Mouse (Mus musculus) hindbrain, embryonic 15.5 days (tissue): ENCODE measurements around the gene Rere. TPM values are rescaled to one million over a fixed set of nuclear protein-coding genes. Genes with fewer than 3 reads are reported as not detected.

Experiments used
- ATAC-seq: fragments of 200-750 bp; cut with Nextera tagmentation; 2 replicates; pipeline ENCODE4 v1.8.0; 2017; ENCODE audit warnings: low read depth, moderate number of reproducible peaks, moderate TSS enrichment; ENCODE audit not compliant: low FRiP score
- H3K27ac ChIP-seq: fragments of 300-500 bp; sonication (generic); replicated peaks from 2 replicates; pipeline ENCODE4 v1.5.1; 2015; ENCODE audit warnings: mild to moderate bottlenecking, inconsistent platforms
- H3K27me3 ChIP-seq: fragments of 300-500 bp; sonication (generic); 2 replicates; pipeline ENCODE4 v1.6.1; 2015; ENCODE audit warnings: control low read depth, inconsistent platforms
- H3K36me3 ChIP-seq: fragments of 300-500 bp; sonication (generic); 2 replicates; pipeline ENCODE4 v1.6.1; 2015; ENCODE audit warnings: control low read depth, inconsistent platforms
- H3K4me1 ChIP-seq: fragments of 300-500 bp; sonication (generic); replicated peaks from 2 replicates; pipeline ENCODE4 v1.6.1; 2015; ENCODE audit warnings: control low read depth, inconsistent platforms
- H3K4me2 ChIP-seq: fragments of 300-500 bp; sonication (generic); 2 replicates; pipeline ENCODE4 v1.6.1; 2015; ENCODE audit warnings: moderate library complexity, mild to moderate bottlenecking, inconsistent platforms
- H3K4me3 ChIP-seq: fragments of 300-500 bp; sonication (generic); 2 replicates; pipeline ENCODE4 v1.5.1; 2015; ENCODE audit warnings: mild to moderate bottlenecking, inconsistent platforms
- H3K9ac ChIP-seq: fragments of 300-500 bp; sonication (generic); 2 replicates; pipeline ENCODE4 v1.6.1; 2015; ENCODE audit warnings: inconsistent platforms
- H3K9me3 ChIP-seq: fragments of 300-500 bp; sonication (generic); 2 replicates; pipeline ENCODE4 v1.6.1; 2016; ENCODE audit warnings: control low read depth, inconsistent platforms
- WGBS: fragments of 180-500 bp; shearing (Covaris S2); methylation state at CpG from one replicate; pipeline ENCODE4 v1.1.7; 2015; 5-methylcytosine and 5-hydroxymethylcytosine counted together
- polyA plus RNA-seq: library from polyadenylated mRNA; unstranded; fragments of >200 nt; fragmentation: Nextera tagmentation; extraction: Ambion mirVana; gene quantifications from 2 replicates; pipeline ENCODE4 v1.2.1, GENCODE M21; 2015

Rere gene
- polyA plus RNA-seq, 1 experiment from 2014 or later, result 32.5 TPM

DNA sequence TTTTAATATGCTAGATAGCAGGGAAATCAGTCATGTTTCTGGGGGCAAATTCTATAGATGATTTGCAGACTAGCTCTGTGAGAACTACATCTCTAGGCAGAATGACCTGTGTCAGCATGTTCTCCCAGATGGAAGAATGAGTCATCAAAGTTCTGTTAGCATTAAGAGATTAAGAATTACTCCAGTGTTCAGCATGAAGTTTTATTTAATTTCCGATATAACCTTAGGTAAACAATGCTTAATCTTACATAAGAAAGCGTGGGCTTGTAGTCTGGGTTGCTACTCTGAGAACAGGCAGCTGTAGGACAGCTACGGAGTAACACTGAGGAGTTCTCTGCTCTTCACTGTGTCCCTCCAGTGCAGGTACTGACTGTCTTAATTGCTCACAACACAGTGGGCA lies 294.9 kb downstream of the Rere start:
- H3K9me3 ChIP-seq, result no peaks in the 10 kb centered on the region
- no peaks in the 10 kb centered on the region for H3K27me3 ChIP-seq
- ATAC-seq, result no peak
- no peaks in the 10 kb centered on the region for H3K36me3 ChIP-seq
- no peak overlapping the region for H3K9ac ChIP-seq
- H3K4me2 ChIP-seq, result no peak overlapping the region
- 87% methylated on average over 3 of the region's 3 CpGs for WGBS
- H3K4me1 ChIP-seq, result peaks cover 29% of the 10 kb centered on the region
- no peak overlapping the region for H3K27ac ChIP-seq
- no peak overlapping the region for H3K4me3 ChIP-seq

DNA sequence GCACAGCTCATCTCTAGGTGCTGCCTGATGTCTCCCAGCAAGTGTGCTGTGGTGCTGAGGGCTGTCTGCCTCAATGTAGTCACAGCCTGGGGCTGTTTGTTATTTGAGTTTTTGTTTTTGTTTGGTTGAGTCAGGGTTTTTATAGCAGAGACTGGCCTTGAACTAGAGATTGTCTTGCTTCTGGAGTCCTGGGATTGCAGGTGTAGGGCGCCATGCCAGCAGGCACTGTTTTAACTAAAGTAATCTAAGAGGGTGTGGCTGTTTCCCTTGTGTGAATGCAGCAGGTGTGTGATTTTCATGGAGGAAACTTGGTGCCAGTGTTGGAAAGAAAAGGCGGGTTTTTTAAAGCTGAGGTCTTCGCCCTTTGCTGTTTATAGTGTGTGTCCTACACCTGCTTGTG lies 296.6 kb downstream of the Rere start:
- 94% methylated on average over 3 of the region's 3 CpGs for WGBS
- H3K9ac ChIP-seq, result no peak overlapping the region
- ATAC-seq, result no peak

DNA sequence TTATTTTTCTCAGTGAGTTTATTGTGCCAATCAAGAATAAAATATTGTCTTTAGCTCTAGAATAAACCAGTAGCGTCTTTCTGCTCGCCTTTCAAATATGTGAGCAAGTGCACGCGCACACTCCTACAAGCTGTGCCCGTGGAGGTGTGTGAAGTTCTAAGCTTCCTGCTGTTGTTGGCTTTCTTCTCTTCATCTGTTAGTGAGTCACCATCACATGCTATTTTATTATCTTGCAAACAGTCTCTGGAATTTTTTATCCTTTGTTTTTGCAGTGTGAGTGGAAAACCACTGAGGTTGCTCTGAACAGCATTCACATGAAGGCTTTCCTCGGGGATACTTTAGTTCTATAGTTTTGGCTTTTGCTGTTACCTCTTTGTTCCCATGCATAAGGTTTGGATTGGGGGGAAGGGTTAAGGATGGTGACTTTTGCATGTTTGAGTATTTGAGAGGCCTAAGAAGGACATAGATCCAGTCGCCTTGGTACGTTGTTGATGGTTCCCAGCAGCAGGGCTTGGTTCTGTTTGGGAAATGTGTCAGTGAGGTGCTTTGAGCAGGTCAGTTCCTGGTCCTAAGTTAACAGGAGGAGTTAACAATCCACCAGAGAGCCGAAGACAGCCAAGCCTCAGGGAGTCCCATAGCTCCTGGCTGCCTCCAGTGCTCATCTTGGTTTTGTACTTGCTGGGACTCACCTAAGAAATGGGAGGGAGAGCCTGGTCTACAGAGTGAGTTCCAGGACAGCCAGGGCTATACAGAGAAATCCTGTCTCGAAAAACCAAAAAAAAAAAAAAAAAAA lies 300.7 kb downstream of the Rere start:
- H3K27me3 ChIP-seq, result no peaks in the 10 kb centered on the region
- no peak overlapping the region for H3K9ac ChIP-seq
- H3K36me3 ChIP-seq, result no peaks in the 10 kb centered on the region
- peak overlapping the region; percentile 75 for H3K27ac ChIP-seq
- no peaks in the 10 kb centered on the region for H3K9me3 ChIP-seq
- 69% methylated on average over 10 of the region's 10 CpGs for WGBS
- no peak for ATAC-seq
- H3K4me3 ChIP-seq, result no peak overlapping the region
- H3K4me1 ChIP-seq, result peaks cover 46% of the 10 kb centered on the region
- H3K4me2 ChIP-seq, result no peak overlapping the region

More for the DNA sequence above, 296.6 kb downstream of the Rere start:
- Histone ChIP-seq H3K36me3 (no peaks in the 10 kb centered on the region), H3K4me3 (no peak overlapping the region), H3K4me2 (no peak overlapping the region), H3K4me1 (peaks cover 35% of the 10 kb centered on the region), H3K9me3 (no peaks in the 10 kb centered on the region), H3K27me3 (no peaks in the 10 kb centered on the region), H3K27ac (no peak overlapping the region)

DNA sequence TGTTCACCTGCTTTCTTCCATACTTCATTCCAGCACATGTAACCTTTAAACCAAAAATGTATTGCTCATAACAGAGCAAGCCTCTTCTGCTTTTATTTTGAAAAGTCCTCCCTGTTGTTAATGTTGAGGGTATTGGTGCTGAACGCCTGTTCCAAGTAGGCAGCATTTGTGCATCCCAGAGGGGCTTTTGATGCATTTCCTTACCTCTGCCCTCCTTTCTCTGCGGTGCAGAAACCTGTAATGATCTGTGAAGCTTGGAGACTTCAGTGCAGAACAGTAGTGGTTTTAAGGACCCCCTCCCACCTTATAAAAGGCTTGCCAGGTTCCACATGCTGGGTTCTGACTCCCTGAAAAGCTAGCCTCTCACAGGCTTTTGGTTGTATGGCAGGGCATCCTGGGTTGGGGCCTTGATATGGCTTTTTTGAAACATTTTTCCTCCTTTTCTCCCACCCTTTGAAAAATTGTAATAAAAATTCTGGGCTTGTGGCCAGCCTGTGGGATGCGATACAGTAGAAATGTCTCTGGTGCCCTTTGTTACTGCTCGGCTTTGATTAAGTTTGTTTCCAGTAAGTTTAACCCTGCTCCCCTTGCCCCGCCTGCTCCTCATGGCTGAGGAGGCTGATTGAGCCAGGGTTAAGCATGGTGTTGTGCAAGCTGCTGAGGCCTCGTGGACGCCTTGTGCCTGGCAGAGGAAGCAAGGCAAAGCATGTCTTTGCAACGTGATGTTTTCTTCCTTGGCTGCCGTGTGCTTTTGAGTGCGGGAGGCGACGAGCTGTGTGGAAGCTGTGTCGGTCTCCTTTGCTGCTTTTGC lies 301.7 kb downstream of the Rere start:
- WGBS, result 23% methylated on average over 13 of the region's 13 CpGs
- ATAC-seq, result peak; percentile 63; the same call in 1 of the 2 replicates
- peaks cover 56% of the 10 kb centered on the region for H3K4me1 ChIP-seq
- no peaks in the 10 kb centered on the region for H3K36me3 ChIP-seq
- H3K27ac ChIP-seq, result peak overlapping the region; percentile 75
- peak overlapping the region; percentile 6; the same call in 1 of the 2 replicates for H3K4me2 ChIP-seq
- no peak overlapping the region for H3K4me3 ChIP-seq
- H3K9ac ChIP-seq, result no peak overlapping the region
- H3K27me3 ChIP-seq, result no peaks in the 10 kb centered on the region
- no peaks in the 10 kb centered on the region for H3K9me3 ChIP-seq

DNA sequence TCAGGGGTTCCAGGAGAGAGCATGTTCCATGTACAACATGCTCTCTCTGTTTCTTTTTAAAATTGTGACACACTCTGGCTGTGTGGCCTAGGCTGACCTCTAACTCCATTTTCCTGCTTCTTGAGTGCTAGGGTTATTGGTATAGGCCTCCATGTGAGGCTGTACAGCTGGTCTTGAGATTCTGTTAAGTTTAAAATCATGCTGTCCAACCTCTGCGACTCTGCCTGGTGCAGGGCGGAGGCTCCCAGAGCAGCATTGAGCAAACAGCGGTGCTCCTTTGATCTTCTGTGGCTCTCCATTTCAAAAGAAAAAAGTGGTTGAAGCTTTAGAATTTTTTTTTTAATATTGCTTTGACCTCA lies 302.3 kb downstream of the Rere start:
- H3K9ac ChIP-seq, result peak overlapping the region; percentile 17; the same call in 1 of the 2 replicates
- H3K27me3 ChIP-seq, result no peaks in the 10 kb centered on the region
- WGBS, result 53% methylated on average over 3 of the region's 3 CpGs
- peak overlapping the region; percentile 75 for H3K27ac ChIP-seq
- 0 out of 2 replicates have a peak, but pooled peaks have one; percentile 28 for ATAC-seq
- H3K4me3 ChIP-seq, result no peak overlapping the region
- H3K4me1 ChIP-seq, result peaks cover 58% of the 10 kb centered on the region
- peak overlapping the region; percentile 6; the same call in 1 of the 2 replicates for H3K4me2 ChIP-seq
- H3K36me3 ChIP-seq, result no peaks in the 10 kb centered on the region
- H3K9me3 ChIP-seq, result no peaks in the 10 kb centered on the region

DNA sequence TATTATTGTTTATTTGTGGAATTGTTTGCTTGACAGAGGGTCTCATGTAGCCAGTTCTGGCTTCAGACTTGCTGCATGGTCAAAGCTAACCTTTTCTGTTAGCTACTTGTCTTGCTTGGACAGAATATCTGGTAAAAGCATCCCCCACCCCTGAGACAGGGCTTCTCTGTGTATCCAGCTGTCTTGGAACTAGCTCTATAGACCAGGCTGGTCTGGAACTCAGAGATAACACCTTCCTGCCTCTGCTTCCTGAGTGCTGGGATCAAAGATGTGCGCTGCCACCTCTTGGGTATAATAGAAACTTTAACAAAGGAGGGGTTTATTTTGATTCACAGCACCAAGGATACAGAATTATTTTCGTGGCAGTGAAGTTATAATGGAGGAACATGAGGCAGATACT lies 304.4 kb downstream of the Rere start:
- Histone ChIP-seq H3K4me1 (peaks cover 69% of the 10 kb centered on the region), H3K9me3 (no peaks in the 10 kb centered on the region), H3K27ac (no peak overlapping the region), H3K9ac (no peak overlapping the region), H3K27me3 (no peaks in the 10 kb centered on the region), H3K4me3 (no peak overlapping the region), H3K4me2 (no peak overlapping the region), H3K36me3 (no peaks in the 10 kb centered on the region)
- ATAC-seq, result no peak
- 88% methylated on average over 2 of the region's 2 CpGs for WGBS

DNA sequence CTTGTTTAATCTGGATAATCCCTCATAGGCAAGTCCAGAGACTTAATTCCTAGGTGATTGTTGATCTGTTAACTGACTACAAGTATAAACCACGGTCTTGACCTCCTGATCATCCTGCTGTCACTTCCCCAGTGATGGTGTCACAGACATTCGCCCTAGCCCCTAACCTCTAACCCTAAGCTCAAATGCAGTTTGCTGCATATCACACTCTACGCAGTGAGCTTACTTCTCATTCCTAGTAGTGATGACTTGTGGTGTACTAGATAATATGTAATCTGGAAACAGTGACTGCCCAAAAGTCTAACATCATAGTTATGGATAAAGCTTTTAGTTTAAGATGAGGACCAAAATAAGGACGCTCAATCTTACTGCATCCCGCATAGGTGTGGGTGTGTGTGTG lies 304.8 kb downstream of the Rere start:
- H3K27ac ChIP-seq, result no peak overlapping the region
- no peak overlapping the region for H3K4me3 ChIP-seq
- H3K4me1 ChIP-seq, result peaks cover 70% of the 10 kb centered on the region
- no peak overlapping the region for H3K9ac ChIP-seq
- H3K4me2 ChIP-seq, result no peak overlapping the region
- 95% methylated on average over 5 of the region's 5 CpGs for WGBS
- H3K9me3 ChIP-seq, result no peaks in the 10 kb centered on the region
- ATAC-seq, result no peak
- H3K36me3 ChIP-seq, result no peaks in the 10 kb centered on the region
- H3K27me3 ChIP-seq, result no peaks in the 10 kb centered on the region

DNA sequence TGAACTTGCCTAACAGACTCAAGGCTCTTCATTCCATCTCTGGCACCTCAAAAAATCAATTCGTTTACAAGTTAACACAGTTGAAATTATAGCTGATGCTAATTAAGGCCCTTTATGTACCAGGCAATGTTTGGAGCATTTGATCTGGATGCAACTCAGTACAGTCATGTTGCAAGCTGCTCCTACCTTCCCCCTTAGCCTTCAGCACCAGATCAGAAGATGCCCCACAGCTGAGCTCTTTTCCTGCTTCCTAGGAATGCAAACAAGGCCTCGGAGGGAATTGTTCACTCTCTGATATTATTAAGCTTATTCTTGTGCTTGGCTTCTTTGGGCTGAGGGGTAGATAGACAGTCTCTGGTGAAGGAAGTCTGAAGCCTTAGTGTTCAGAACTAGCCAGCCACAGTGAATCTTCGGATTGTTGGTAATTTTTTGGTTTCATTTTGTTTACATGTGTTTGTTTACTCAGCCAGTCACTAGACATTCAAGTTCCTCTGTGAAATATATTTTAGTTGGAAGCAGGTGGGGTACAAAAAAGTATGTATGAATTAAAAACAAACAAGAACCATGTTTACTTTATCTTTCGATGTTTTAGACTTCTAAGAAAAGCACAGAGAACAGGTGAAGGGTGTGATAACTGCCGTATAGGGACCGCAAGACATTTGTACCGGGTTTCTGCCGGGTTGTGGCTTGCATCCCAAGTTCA lies 306.3 kb downstream of the Rere start:
- 0 out of 2 replicates have a peak overlapping the region, but pooled peaks have one; percentile 46 for H3K27ac ChIP-seq
- ATAC-seq, result no peak
- WGBS, result 82% methylated on average over 8 of the region's 8 CpGs

DNA sequence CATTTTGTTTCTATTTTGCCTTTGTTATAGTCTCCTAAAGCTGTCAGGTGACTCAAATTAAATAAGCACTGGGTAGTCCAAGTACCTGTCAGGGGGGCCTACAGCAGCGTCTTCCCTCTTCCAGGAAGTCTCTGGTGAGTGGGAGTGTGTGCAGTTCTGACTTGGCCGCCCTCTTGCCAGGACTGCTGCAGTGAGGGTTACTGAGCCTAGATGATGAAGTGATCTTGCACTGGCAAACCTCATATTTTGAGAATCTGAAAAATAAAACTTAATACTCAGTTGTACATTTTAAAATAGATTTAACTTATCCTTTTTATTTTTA lies 306.8 kb downstream of the Rere start:
- Histone ChIP-seq H3K4me3 (no peak overlapping the region), H3K27me3 (no peaks in the 10 kb centered on the region), H3K9me3 (no peaks in the 10 kb centered on the region), H3K4me2 (no peak overlapping the region), H3K27ac (no peak overlapping the region), H3K4me1 (peaks cover 62% of the 10 kb centered on the region), H3K9ac (no peak overlapping the region), H3K36me3 (no peaks in the 10 kb centered on the region)
- no peak for ATAC-seq
- WGBS, result 72% methylated on average over 2 of the region's 2 CpGs

More for the DNA sequence above, 306.3 kb downstream of the Rere start:
- peaks cover 65% of the 10 kb centered on the region for H3K4me1 ChIP-seq
- H3K9ac ChIP-seq, result no peak overlapping the region
- no peak overlapping the region for H3K4me3 ChIP-seq
- no peaks in the 10 kb centered on the region for H3K27me3 ChIP-seq
- H3K9me3 ChIP-seq, result no peaks in the 10 kb centered on the region
- no peak overlapping the region for H3K4me2 ChIP-seq
- no peaks in the 10 kb centered on the region for H3K36me3 ChIP-seq

DNA sequence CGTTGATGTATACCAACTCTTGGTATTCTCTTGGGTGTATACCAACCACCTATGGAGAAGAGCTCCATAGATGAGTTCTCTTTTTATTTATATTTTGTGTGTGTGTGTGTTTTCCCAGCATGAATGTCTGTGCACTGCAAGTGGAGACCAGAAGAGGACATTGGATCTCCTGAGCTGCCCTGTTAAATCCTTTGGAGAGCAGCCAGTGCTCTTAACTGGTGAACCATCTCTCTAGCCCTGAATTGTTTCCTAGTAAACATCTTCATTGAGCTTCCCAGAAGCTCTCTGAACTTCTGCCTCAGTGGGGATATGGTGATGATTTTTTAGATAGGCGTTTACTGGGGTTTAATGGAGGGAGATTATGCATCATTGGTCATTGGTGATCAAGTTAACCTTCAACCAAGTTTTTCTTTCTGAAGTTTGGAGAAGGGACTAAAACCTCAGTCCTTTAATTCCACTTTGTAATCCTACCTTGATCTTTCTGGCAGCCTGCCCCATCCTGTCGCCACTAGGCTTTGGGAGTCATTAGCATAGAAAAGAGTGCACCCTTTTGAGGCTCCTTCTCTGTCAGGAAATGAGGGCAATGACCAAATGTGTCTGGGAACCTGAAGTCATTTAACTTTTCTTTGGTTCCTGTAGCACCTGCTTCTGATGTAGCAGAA lies 309.3 kb downstream of the Rere start:
- Histone ChIP-seq H3K4me1 (peaks cover 43% of the 10 kb centered on the region), H3K4me2 (no peak overlapping the region), H3K9me3 (no peaks in the 10 kb centered on the region), H3K27ac (no peak overlapping the region), H3K36me3 (no peaks in the 10 kb centered on the region), H3K27me3 (no peaks in the 10 kb centered on the region), H3K4me3 (no peak overlapping the region), H3K9ac (no peak overlapping the region)
- 43% methylated on average over 3 of the region's 3 CpGs for WGBS
- no peak for ATAC-seq

DNA sequence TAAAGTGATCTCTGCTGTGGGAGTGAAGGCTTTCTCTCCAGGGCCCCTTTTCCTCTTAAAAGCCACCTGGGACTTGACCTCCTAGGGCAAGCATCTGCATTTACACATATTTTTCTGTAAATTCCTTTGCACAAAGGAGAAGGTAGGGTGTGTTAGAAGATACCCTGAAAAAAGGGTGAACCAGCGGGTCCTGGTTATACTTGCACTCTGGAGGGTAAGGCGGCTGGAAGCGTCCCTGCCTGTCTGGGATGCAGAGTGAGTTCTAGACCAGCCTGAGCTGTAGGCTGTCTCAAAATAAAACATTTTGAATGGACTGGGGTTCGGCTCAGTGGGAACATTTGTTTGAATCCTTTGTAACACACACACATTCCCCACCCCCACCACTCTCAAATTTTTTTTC lies 310.2 kb downstream of the Rere start:
- no peak overlapping the region for H3K4me2 ChIP-seq
- ATAC-seq, result no peak
- no peak overlapping the region for H3K4me3 ChIP-seq
- no peaks in the 10 kb centered on the region for H3K27me3 ChIP-seq
- peaks cover 42% of the 10 kb centered on the region for H3K4me1 ChIP-seq
- H3K9me3 ChIP-seq, result no peaks in the 10 kb centered on the region
- no peak overlapping the region for H3K9ac ChIP-seq
- 71% methylated on average over 4 of the region's 4 CpGs for WGBS
- H3K27ac ChIP-seq, result no peak overlapping the region
- no peaks in the 10 kb centered on the region for H3K36me3 ChIP-seq
